Mouse (Mus musculus) large intestine, adult 2 months (tissue): ENCODE measurements around the gene Arhgap31. TPM values are rescaled to one million over a fixed set of nuclear protein-coding genes. Genes with fewer than 3 reads are reported as not detected.
"Not testable (repeated sequence)": the region's sequence is repeated elsewhere in the genome, so short reads cannot be mapped to it uniquely, and the experiment has no call there.

Source experiments
- DNase-seq: peaks from one replicate; pipeline ENCODE4 v3.0.0-alpha.2; 2012; ENCODE audit warnings: low read depth, low spot score
- WGBS: fragments of 180-500 bp; shearing (Covaris S2); methylation state at CpG from one replicate; pipeline ENCODE4 v1.1.7; 2018; 5-methylcytosine and 5-hydroxymethylcytosine counted together
- polyA plus RNA-seq: library from polyadenylated mRNA; depleted of rRNA; stranded (reverse); fragments of >200 nt; gene quantifications from 2 replicates; pipeline ENCODE4 v1.2.3, GENCODE M21; 2012

Arhgap31 gene
- polyA plus RNA-seq, 1 experiment = 2.1 TPM

GRCm38 (mm10) chr16:38694906-38695540, 18.1 kb downstream of the Arhgap31 start:
- 85% methylated on average over 6 of the region's 6 CpGs for WGBS
- no peak for DNase-seq

- WGBS = 87% methylated on average over 5 of the region's 5 CpGs
- no peak for DNase-seq
These were observed 22.6 kb downstream of the Arhgap31 start for GRCm38 (mm10) chr16:38690501-38690900.

GRCm38 (mm10) chr16:38689786-38690185, 23.3 kb downstream of the Arhgap31 start:
- 78% methylated on average over 10 of the region's 10 CpGs for WGBS
- no peak for DNase-seq

GRCm38 (mm10) chr16:38688531-38689264, 24.4 kb downstream of the Arhgap31 start:
- DNase-seq = no peak
- WGBS = 77% methylated on average over 12 of the region's 12 CpGs

- WGBS = 77% methylated on average over 6 of the region's 6 CpGs
- no peak for DNase-seq
These were observed 25.4 kb downstream of the Arhgap31 start for GRCm38 (mm10) chr16:38687673-38688072.

- DNase-seq = no peak
- 49% methylated on average over 7 of the region's 7 CpGs for WGBS
These were observed 30.0 kb downstream of the Arhgap31 start for GRCm38 (mm10) chr16:38683094-38683493.

- DNase-seq = no peak
- whole genome bisulfite sequencing = 83% methylated on average over 2 of the region's 2 CpGs
These were observed 31.8 kb downstream of the Arhgap31 start for GRCm38 (mm10) chr16:38681313-38681712.

- WGBS = 45% methylated on average over 12 of the region's 12 CpGs
- no peak for DNase-seq
These were observed 33.5 kb downstream of the Arhgap31 start for GRCm38 (mm10) chr16:38679431-38680021.

- 83% methylated on average over 8 of the region's 8 CpGs for WGBS
- no peak for DNase-seq
These were observed 34.2 kb downstream of the Arhgap31 start for GRCm38 (mm10) chr16:38678853-38679252.

GRCm38 (mm10) chr16:38677941-38678340, 35.1 kb downstream of the Arhgap31 start:
- DNase-seq = not testable (repeated sequence)
- WGBS = 82% methylated on average over 2 of the region's 2 CpGs

GRCm38 (mm10) chr16:38677171-38677570, 35.9 kb downstream of the Arhgap31 start:
- WGBS = 83% methylated on average over 6 of the region's 6 CpGs

GRCm38 (mm10) chr16:38676647-38677046, 36.4 kb downstream of the Arhgap31 start:
- no peak for DNase-seq
- WGBS = 95% methylated on average over 4 of the region's 4 CpGs

More at GRCm38 (mm10) chr16:38677171-38677570, 35.9 kb downstream of the Arhgap31 start:
- no peak for DNase-seq

- no peak for DNase-seq
- 72% methylated on average over 9 of the region's 9 CpGs for WGBS
These were observed 37.3 kb downstream of the Arhgap31 start for GRCm38 (mm10) chr16:38675600-38676335.

- 78% methylated on average over 11 of the region's 11 CpGs for WGBS
- no peak for DNase-seq
These were observed 38.2 kb downstream of the Arhgap31 start for GRCm38 (mm10) chr16:38674891-38675290.

GRCm38 (mm10) chr16:38673511-38673910, 39.6 kb downstream of the Arhgap31 start:
- no peak for DNase-seq
- WGBS = 82% methylated on average over 15 of the region's 15 CpGs

- 87% methylated on average over 7 of the region's 7 CpGs for WGBS
- no peak for DNase-seq
These were observed 40.1 kb downstream of the Arhgap31 start for GRCm38 (mm10) chr16:38672947-38673346.

GRCm38 (mm10) chr16:38672370-38672769, 40.7 kb downstream of the Arhgap31 start:
- DNase-seq = no peak
- WGBS = 72% methylated on average over 5 of the region's 5 CpGs

- 85% methylated on average over 12 of the region's 12 CpGs for WGBS
- no peak for DNase-seq
These were observed 42.3 kb downstream of the Arhgap31 start for GRCm38 (mm10) chr16:38670621-38671390.
